Mouse (Mus musculus) spleen, adult 2 months (tissue): ENCODE measurements at regions not wholly inside any gene's neighbourhood (a gene's known extent, or its start where the extent isn't known, plus 50 kb on each side); places are given as distances from the start of the nearest gene placed in this dataset.

Source experiments
- DNase-seq, 2 experiments: peaks; one replicate each; pipeline versions ENCODE4 v3.0.0 to v3.0.0-alpha.2; 2012 to 2021; ENCODE audit warnings: low spot score in 2 of 2, low read depth in 1 of 2
- H3K27ac ChIP-seq: fragments of 200-500 bp; 2 replicates; pipeline ENCODE4 v1.5.1; 2012; ENCODE audit warnings: low read length, inconsistent platforms; ENCODE audit not compliant: insufficient read depth
- H3K27me3 ChIP-seq: fragments of 200-500 bp; 2 replicates; pipeline ENCODE4 v1.6.1; 2012; ENCODE audit warnings: mild to moderate bottlenecking, moderate library complexity, low read length, inconsistent platforms; ENCODE audit not compliant: control insufficient read depth, insufficient read depth
- H3K36me3 ChIP-seq: fragments of 200-500 bp; 2 replicates; pipeline ENCODE4 v1.6.1; 2012; ENCODE audit warnings: mild to moderate bottlenecking, low read length, inconsistent platforms; ENCODE audit not compliant: control insufficient read depth, insufficient read depth
- H3K4me1 ChIP-seq: fragments of 200-500 bp; 2 replicates; pipeline ENCODE4 v1.6.1; 2011; ENCODE audit warnings: inconsistent platforms; ENCODE audit not compliant: control insufficient read depth, insufficient read depth, insufficient read length
- H3K4me3 ChIP-seq: fragments of 200-500 bp; 2 replicates; pipeline ENCODE4 v1.5.1; 2011; ENCODE audit warnings: mild to moderate bottlenecking, inconsistent platforms; ENCODE audit not compliant: insufficient read depth, insufficient read length; ENCODE audit errors: extremely low read depth
- CTCF ChIP-seq: fragments of 200-500 bp; IDR thresholded peaks from 2 replicates; pipeline ENCODE4 v1.5.1; 2011; ENCODE audit warnings: mild to moderate bottlenecking, inconsistent platforms; ENCODE audit not compliant: insufficient read depth, insufficient read length, insufficient replicate concordance; ENCODE audit errors: extremely low read depth
- POLR2A ChIP-seq: fragments of 200-500 bp; IDR thresholded peaks from 2 replicates; pipeline ENCODE4 v1.6.1; 2011; ENCODE audit warnings: low read depth, low read length, inconsistent platforms
- WGBS: fragments of 180-500 bp; shearing (Covaris S2); methylation state at CpG from one replicate; pipeline ENCODE4 v1.1.7; 2018; 5-methylcytosine and 5-hydroxymethylcytosine counted together

DNA sequence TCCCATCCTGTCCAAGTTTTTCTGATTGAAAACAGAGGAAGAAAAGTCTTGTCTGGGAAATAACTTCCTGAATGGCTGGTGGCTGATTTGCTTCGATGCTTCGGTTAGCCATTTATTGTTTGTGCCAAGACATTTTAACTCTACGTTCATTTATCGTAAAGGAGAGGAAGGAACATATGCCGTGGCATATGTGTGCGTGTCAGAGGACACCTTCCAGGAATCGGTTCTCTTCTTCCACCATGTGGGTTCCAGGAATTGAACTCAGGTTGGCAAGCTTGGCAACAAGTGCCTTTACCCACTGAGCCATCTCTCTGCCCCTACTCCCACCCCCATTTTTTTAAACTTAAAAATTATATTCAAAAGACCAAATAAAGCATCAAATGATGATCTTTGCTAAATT lies 55.4 kb upstream of the Gramd1b start:
- peaks cover 5% of the 10 kb centered on the region; the same call in 1 of the 2 replicates for H3K4me1 ChIP-seq
- no peak overlapping the region for H3K4me3 ChIP-seq
- no peaks in the 10 kb centered on the region for H3K36me3 ChIP-seq
- whole genome bisulfite sequencing = 75% methylated on average over 7 of the region's 7 CpGs
- H3K27me3 ChIP-seq = no peaks in the 10 kb centered on the region
- DNase-seq = no peak
- TF ChIP-seq POLR2A (no peak), CTCF (no peak)
- no peak overlapping the region for H3K27ac ChIP-seq

DNA sequence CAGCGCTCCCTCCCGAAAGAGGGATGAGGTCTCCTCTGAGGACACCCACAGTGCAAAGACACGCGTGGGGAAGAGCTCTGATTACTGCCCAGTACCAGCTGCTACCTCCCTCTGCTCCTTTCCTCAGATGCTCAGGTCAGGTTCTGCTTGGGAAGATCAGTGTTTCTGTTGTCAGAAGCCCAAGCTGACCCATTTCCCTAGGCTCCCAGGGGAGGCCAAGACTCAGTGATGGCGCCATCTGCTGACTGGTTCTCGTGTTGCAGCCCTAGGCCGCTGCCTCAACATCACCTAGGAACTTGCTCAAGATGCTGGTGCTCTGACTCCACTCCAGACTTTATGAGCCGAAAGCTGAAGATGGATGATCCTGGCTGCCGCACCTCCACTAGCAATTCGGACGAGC lies 52.4 kb upstream of the Gramd1b start:
- WGBS = 75% methylated on average over 11 of the region's 11 CpGs

DNA sequence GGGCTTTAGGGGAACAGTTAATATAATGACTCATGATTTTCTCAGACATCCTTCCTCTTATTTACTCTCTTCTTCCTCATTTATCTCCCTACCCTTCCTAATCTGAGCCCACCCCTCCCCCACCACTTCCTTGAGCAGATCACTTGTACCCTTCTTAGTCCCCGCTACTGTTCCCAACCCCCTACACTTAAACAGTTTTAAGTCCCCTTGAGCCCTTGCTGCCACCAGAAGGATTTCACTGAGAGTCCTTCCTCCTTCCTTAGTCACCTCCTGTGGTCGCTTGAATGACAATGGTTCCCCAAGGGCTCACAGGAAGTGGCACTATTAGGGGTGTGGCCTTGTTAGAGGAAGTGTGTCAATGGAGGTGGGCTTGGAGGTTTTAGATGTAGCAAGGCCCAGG lies 50.7 kb upstream of the Gramd1b start:
- Histone ChIP-seq H3K27ac (peak overlapping the region; percentile 45; the same call in 1 of the 2 replicates), H3K4me1 (peaks cover 8% of the 10 kb centered on the region; the same call in 1 of the 2 replicates), H3K4me3 (no peak overlapping the region), H3K36me3 (no peaks in the 10 kb centered on the region), H3K27me3 (no peaks in the 10 kb centered on the region)
- peak; percentile 17 to 45 for DNase-seq
- TF ChIP-seq POLR2A (no peak), CTCF (no peak)
- 14% methylated on average over 2 of the region's 2 CpGs for WGBS

More for the DNA sequence above, 52.4 kb upstream of the Gramd1b start:
- Histone ChIP-seq H3K27me3 (no peaks in the 10 kb centered on the region), H3K36me3 (no peaks in the 10 kb centered on the region), H3K27ac (no peak overlapping the region), H3K4me3 (no peak overlapping the region), H3K4me1 (peaks cover 8% of the 10 kb centered on the region; the same call in 1 of the 2 replicates)
- TF ChIP-seq POLR2A (no peak), CTCF (peak; percentile 62)
- peak; percentile 8 to 46 for DNase-seq
